Mouse (Mus musculus): Measurements from ENCODE around the gene Atp6v1e1.
"Not testable (repeated sequence)": the region's sequence is repeated elsewhere in the genome, so short reads cannot be mapped to it uniquely, and the experiment has no call there.

Atp6v1e1 gene

GRCm38 (mm10) chr6:120820144-120820543, 2.4 kb downstream of the Atp6v1e1 start:
- DNase-seq (ENCODE audit: low read depth, low spot score), result no peak

GRCm38 (mm10) chr6:120819294-120819693, 3.3 kb downstream of the Atp6v1e1 start:
- DNase-seq (ENCODE audit: low read depth, low spot score), result no peak

- DNase-seq (ENCODE audit: low read depth, low spot score), result not testable (repeated sequence)
These were observed 10.6 kb downstream of the Atp6v1e1 start for GRCm38 (mm10) chr6:120811999-120812398.

- DNase-seq (ENCODE audit: low read depth, low spot score), result no peak
These were observed 14.9 kb downstream of the Atp6v1e1 start for GRCm38 (mm10) chr6:120807738-120808081.

GRCm38 (mm10) chr6:120806999-120807737, 15.4 kb downstream of the Atp6v1e1 start:
- DNase-seq (ENCODE audit: low read depth, low spot score), result no peak

GRCm38 (mm10) chr6:120799581-120800041, 23.0 kb downstream of the Atp6v1e1 start:
- DNase-seq (ENCODE audit: low read depth, low spot score), result peak; percentile 31

- no peak for DNase-seq (ENCODE audit: low read depth, low spot score)
These were observed 23.7 kb downstream of the Atp6v1e1 start for GRCm38 (mm10) chr6:120798905-120799304.

GRCm38 (mm10) chr6:120798019-120798418, 24.6 kb downstream of the Atp6v1e1 start:
- DNase-seq (ENCODE audit: low read depth, low spot score), result no peak

- no peak for DNase-seq (ENCODE audit: low read depth, low spot score)
These were observed 26.5 kb downstream of the Atp6v1e1 start for GRCm38 (mm10) chr6:120796111-120796510.

GRCm38 (mm10) chr6:120795422-120796086, 27.0 kb downstream of the Atp6v1e1 start:
- DNase-seq (ENCODE audit: low read depth, low spot score), result peak; percentile 62

- no peak for DNase-seq (ENCODE audit: low read depth, low spot score)
These were observed 29.6 kb downstream of the Atp6v1e1 start for GRCm38 (mm10) chr6:120792947-120793346.

- no peak for DNase-seq (ENCODE audit: low read depth, low spot score)
These were observed 31.9 kb downstream of the Atp6v1e1 start for GRCm38 (mm10) chr6:120790717-120791116.

- no peak for DNase-seq (ENCODE audit: low read depth, low spot score)
These were observed 32.4 kb downstream of the Atp6v1e1 start for GRCm38 (mm10) chr6:120790153-120790552.

GRCm38 (mm10) chr6:120788904-120789303, 33.7 kb downstream of the Atp6v1e1 start:
- no peak for DNase-seq (ENCODE audit: low read depth, low spot score)

GRCm38 (mm10) chr6:120788068-120788607, 34.5 kb downstream of the Atp6v1e1 start:
- no peak for DNase-seq (ENCODE audit: low read depth, low spot score)

- no peak for DNase-seq (ENCODE audit: low read depth, low spot score)
These were observed 38.2 kb downstream of the Atp6v1e1 start for GRCm38 (mm10) chr6:120784351-120784750.

GRCm38 (mm10) chr6:120782948-120783347, 39.6 kb downstream of the Atp6v1e1 start:
- DNase-seq (ENCODE audit: low read depth, low spot score), result no peak

GRCm38 (mm10) chr6:120778226-120778625, 44.4 kb downstream of the Atp6v1e1 start:
- DNase-seq (ENCODE audit: low read depth, low spot score), result no peak

- no peak for DNase-seq (ENCODE audit: low read depth, low spot score)
These were observed 45.1 kb downstream of the Atp6v1e1 start for GRCm38 (mm10) chr6:120777533-120777932.

- DNase-seq (ENCODE audit: low read depth, low spot score), result no peak
These were observed 46.3 kb downstream of the Atp6v1e1 start for GRCm38 (mm10) chr6:120776286-120776685.

GRCm38 (mm10) chr6:120773763-120774162, 48.8 kb downstream of the Atp6v1e1 start:
- no peak for DNase-seq (ENCODE audit: low read depth, low spot score)

- DNase-seq (ENCODE audit: low read depth, low spot score), result no peak
These were observed 49.4 kb downstream of the Atp6v1e1 start, which contains the start of gene Slc25a18 for GRCm38 (mm10) chr6:120773149-120773628. Gene Slc25a18 (plus strand): TSS chr6:120773578.
